Mouse (Mus musculus): Measurements from ENCODE around the gene Tspear.

Tspear gene

DNA sequence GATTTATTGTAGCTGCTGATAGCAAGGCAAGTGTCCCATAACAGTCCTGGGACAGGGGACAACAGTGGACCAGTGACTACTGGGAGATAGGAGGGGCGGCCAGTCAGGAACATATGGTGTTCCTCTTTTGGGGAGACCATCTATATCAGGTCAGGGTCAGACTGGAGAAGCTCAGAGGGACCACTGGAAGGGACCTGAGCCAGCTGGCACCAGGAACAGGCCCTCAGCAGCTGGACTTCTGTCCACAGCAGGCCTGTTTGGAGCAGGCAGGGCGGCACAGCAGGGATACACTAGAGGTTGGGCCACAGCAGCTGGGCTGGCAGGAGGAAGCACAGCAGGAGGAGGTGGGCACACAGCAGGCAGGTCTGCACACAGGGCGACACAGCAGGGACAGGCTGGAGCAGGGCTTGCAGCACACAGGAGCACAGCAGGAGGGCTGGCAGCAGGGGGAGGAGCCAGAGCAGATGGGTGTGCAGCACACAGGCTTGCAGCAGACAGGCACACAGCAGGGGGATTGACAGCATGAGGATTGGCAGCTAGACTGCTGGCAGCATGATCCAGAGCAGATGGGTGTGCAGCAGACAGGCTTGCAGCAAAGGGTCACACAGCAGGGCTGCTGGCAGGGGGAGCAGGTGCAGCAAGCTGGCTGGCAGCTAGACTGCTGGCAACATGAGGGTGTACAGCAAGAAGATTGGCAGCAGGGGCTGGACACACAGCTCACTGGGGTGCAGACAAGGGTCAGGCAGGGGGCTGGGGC lies 112.0 kb downstream of the Tspear start:
- peak; percentile 26 for DNase-seq

DNA sequence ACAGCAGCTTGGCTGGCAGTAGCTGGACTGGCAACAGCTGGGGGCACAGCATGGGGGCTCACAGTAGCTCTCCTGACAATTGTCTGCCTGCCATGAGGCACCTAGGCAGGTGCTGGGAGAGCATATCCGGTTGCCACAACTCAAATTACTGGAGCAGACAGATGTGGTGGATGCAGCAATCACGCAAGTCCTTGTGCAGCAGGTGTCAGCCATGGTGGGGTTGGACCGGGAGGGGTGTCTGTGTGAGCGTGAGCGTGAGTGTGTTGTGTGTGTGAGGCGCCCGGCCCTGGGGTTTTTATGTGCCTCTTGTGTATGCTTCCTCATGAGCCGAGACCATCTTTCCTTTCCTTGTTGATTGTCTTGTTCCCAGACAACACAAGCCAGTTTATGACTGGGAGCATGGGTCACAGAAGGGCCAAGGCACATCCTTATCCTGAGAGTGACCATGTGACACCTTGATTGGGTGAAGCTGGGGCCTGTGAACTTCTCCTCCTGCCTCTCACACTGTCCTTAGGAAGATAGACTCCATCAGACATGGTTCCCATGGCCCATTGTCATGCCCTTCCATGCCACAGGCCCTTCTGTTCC lies 112.6 kb downstream of the Tspear start, which contains the start of gene Gm19668:
Gene Gm19668, minus strand, starts transcription at position 213 of the 588 bp plus-strand sequence.
- no peak for DNase-seq

- DNase-seq = no peak
These were observed 117.7 kb downstream of the Tspear start for GRCm38 (mm10) chr10:77804095-77804494.

DNA sequence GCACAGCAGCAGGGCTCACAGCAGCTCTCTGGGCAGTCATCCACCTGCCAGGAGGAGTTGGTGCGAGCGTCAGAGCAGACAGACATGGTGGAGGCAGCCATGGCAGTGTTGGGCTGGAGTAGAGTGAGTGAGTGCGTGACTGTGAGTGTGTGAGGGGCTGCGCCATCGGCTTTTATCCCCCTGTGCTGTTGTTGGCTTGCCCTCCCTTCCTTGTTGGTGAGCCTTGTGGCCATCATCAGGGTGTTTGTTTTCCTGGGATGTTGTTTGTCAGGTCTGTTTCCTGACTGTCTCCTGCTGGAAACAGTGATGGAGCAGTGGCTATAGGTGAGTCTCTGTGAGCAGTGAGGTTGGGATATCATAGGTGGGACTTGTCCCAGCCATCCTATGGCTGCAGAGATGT lies 125.4 kb downstream of the Tspear start, which contains the start of gene Gm9507:
Gene Gm9507, minus strand, starts transcription at position 101 of the 400 bp plus-strand sequence.
- no peak for DNase-seq

GRCm38 (mm10) chr10:77814382-77814781 lies 128.0 kb downstream of the Tspear start, which contains the start of gene Gm2696:
Gene Gm2696 (plus strand): TSS chr10:77814682.
- DNase-seq = no peak

DNA sequence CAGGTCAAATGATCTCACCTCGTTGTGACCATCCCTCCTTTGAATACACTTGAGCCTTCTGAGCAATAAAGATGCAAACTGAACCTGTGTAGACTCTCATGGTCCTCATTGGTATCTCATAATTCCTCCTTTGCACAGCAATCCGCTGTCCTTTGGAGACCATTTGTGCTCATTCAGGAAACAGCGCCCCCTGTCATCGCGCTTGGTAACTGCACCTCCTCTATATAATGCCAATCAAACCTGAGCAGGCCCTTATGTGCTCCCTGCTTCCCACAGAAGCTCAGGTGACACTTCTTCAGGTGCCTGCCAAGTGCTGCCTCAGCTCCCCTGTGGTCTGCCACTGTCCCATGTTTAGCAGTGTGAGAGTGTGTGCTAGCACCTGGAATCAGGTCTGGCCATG lies 129.1 kb downstream of the Tspear start:
- DNase-seq = no peak

DNA sequence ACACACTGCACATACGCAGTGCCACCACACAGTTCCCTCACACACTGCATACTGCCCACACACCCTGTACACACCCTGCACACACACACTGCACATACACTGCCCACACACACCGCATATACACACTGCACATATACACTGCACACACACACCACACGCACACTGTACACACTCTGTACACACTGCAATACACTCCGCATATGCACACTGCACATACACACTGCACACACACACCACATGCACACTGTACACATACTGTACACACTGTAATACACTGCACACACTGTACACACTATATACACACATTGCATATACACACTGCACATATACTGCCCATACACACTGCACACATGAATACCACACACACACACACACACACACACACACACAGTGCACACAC lies 132.2 kb downstream of the Tspear start:
- no peak for DNase-seq

- no peak for DNase-seq
These were observed 132.8 kb downstream of the Tspear start for GRCm38 (mm10) chr10:77819203-77819602.

GRCm38 (mm10) chr10:77826951-77827350 lies 140.6 kb downstream of the Tspear start, which contains the start of gene Krtap10-4:
Gene Krtap10-4 (minus strand): TSS chr10:77827095.
- no peak for DNase-seq

GRCm38 (mm10) chr10:77835647-77836046 lies 149.3 kb downstream of the Tspear start, which contains the start of gene Krtap10-10:
Gene Krtap10-10 (plus strand): TSS chr10:77835947.
- no peak for DNase-seq

DNA sequence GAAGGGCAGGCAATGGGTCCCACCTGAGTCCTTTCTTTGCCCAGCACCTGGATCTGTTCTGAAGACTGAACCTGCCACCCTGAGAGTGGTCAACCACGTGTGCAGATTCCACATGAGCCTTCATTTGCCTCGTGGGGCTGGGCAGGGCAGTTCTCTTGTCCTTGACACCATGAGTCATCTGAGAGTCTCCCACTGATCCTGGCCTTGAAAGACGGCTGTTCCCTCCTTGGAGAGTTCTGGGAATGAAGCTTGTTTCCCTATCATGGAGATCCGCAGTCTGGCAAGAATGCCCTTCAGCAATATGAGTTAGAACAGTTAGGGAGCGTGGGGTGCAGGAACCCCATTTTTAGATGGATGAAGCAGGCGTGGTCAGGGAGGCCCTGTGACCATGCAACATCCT lies 152.6 kb downstream of the Tspear start:
- DNase-seq = no peak

- DNase-seq = no peak
These were observed 160.1 kb downstream of the Tspear start, which contains the start of gene Gm36176 for GRCm38 (mm10) chr10:77846503-77846902. Gene Gm36176 (plus strand): TSS chr10:77846803.

DNA sequence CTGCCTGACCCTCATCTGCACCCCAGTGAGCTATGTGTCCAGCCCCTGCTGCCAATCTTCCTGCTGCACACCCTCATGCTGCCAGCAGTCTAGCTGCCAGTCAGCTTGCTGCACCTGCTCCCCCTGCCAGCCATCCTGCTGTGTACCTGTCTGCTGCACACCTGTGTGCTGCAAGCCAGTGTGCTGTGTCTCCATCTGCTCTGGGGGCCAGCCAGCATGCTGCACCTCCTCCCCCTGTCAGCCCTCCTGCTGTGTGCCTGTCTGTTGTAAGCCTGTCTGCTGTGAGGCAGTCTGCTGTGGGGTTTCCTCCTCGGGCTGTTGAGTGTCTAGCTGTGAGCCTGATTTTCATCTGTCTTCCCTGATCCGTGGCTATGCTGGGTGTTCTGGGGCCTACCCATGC lies 160.6 kb downstream of the Tspear start:
- DNase-seq = peak; percentile 51

GRCm38 (mm10) chr10:77847538-77847937 lies 161.2 kb downstream of the Tspear start:
- no peak for DNase-seq

DNA sequence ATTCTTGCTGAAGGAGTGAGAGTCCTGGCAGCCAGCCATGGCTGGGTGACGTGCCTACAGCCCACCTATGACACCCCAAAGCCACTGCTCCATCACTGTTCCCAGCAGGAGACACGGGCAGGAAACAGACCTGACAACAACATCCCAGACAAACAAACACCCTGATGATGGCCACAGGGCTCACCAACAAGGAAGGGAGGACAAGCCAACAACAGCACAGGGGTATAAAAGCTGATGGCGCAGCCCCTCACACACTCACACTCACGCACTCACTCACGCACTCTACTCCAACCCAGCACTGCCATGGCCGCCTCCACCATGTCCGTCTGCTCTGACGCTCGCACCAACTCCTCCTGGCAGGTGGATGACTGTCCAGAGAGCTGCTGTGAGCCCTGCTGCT lies 166.2 kb downstream of the Tspear start, which contains the start of gene Gm10318:
Gene Gm10318, plus strand, starts transcription at position 301 of the 400 bp plus-strand sequence.
- DNase-seq = no peak

- no peak for DNase-seq
These were observed 175.3 kb downstream of the Tspear start, which contains the start of gene Gm3285 for GRCm38 (mm10) chr10:77861675-77862074. Gene Gm3285 (plus strand): TSS chr10:77861975.

DNA sequence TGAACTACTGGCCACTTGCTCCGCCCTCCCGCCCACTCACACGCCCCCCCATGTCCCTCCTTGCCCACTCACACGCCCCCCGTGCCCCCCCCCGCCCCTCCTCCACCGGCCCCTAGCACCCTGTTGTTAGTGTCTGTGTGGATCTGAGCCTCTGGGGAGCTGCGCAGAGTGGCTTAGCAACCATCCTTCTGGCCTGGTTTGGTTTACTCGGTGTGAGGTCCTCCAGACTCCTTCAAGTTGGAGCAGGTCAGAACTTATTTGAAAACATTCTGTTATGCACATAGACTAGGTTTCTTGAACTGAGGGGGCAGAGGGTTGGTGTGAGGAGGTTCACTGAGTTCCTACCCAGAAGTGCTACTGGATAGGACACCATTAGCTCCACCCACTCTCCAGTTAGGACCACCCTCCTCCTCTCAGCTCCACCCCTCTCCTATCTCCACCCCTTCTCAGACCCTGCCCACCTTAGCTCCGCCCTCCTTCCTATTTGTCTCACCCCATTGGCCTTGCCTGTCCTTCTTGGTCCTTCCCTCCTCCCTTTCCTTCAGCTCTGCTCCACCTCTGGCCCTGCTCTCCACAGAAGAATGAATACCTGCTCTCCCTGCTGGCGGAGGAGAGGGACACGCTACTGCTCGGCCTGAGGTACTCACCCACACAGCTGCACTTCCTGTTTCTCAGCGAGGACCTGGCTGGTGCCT lies 177.8 kb downstream of the Tspear start:
- peak; percentile 47 for DNase-seq

DNA sequence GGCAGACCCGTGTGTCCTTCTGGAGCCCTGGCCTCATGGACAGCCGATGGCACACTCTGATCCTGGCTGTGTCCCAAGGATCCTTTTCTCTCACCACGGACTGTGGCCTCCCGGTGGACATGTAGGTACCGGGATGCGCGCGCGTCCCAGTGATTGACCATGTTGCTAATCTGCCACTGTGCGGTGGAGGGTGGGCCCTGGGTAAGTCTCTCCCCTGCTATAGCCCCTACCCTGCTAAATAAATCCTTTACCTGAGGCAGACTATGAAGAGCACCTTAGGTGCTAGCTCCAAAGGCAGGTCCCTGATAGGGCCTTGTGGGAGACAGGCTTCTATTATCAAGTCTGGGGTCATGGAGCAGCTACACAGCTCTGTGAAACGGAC lies 178.4 kb downstream of the Tspear start:
- no peak for DNase-seq

DNA sequence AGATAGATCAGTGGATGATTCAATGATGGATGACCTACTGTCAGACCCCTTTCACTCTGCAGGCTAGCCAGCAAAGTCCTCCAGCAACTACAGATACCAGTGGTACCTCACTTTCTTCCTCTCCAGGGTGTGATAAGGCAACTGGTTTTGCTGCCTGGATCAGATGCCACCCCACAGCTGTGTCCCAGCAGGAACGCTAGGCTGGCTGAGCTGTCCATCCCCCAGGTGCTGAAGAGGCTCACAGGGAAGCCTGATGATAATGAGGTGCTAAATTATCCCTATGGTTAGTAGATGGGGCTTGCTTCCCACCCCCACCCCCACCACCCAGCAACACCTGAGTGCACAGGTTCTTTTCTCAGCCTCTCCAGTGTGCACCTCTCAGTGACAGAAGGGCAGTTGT lies 181.2 kb downstream of the Tspear start:
- no peak for DNase-seq

- DNase-seq = no peak
These were observed 183.3 kb downstream of the Tspear start for GRCm38 (mm10) chr10:77869651-77870050.

DNA sequence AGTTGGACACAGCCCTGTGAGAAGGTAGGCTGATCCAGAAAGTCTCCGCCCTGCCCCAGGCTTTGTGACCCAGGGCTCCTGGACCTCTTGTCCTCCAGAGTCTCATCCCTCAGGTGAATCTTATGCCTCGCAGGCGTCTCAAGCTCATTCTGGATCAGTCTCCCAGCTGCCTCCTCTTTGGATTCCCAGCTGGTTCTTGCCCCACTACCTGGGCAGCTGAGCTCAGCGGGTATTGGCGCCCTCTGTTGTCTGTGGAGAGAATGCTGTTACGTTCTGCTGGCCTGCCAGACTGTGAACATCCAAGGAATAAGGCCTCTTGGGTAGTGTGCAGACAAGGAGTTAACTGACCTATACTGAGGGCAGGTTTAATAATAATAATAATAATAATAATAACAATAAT lies 192.6 kb downstream of the Tspear start:
- no peak for DNase-seq

- DNase-seq = no peak
These were observed 193.9 kb downstream of the Tspear start for GRCm38 (mm10) chr10:77880305-77880704.

GRCm38 (mm10) chr10:77882553-77882952 lies 196.2 kb downstream of the Tspear start:
- DNase-seq = no peak

Data from cerebellum, adult 9-10 months (tissue).